Mouse (Mus musculus): Measurements from ENCODE around the gene Sgcd.

GRCm38 (mm10) chr11:47174977-47175376, 813.8 kb downstream of the Sgcd start:
- TF ChIP-seq POLR2A (IDR thresholded peaks at IDR 0.05; ENCODE audit: borderline replicate concordance, extremely low read depth, insufficient read depth, insufficient read length, poor library complexity, severe bottlenecking) (no peak), CTCF (IDR thresholded peaks at IDR 0.05; ENCODE audit: borderline replicate concordance, extremely low read depth, insufficient read depth, insufficient read length) (no peak)
